Mouse (Mus musculus) intestine, postnatal 0 days (tissue): ENCODE results near the gene Adgre1. TPM values are rescaled to one million over a fixed set of nuclear protein-coding genes. Genes with fewer than 3 reads are reported as not detected.

ENCODE experiments used
- ATAC-seq: fragments of 200-750 bp; cut with Nextera tagmentation; 2 replicates; pipeline ENCODE4 v1.8.0; 2017; ENCODE audit warnings: mild to moderate bottlenecking, moderate TSS enrichment, moderate library complexity
- H3K27ac ChIP-seq: fragments of 300-500 bp; sonication (generic); 2 replicates; pipeline ENCODE4 v1.5.1; 2014; ENCODE audit warnings: mild to moderate bottlenecking, low read depth, low read length, moderate library complexity
- H3K27me3 ChIP-seq: fragments of 300-500 bp; sonication (generic); replicated peaks from 2 replicates; pipeline ENCODE4 v1.6.1; 2014; ENCODE audit warnings: low read length, mixed read lengths; ENCODE audit not compliant: control insufficient read depth, insufficient read depth
- H3K36me3 ChIP-seq: fragments of 300-500 bp; sonication (generic); 2 replicates; pipeline ENCODE4 v1.6.1; 2014; ENCODE audit warnings: mild to moderate bottlenecking, moderate library complexity; ENCODE audit not compliant: control insufficient read depth, insufficient read depth
- H3K4me1 ChIP-seq: fragments of 300-500 bp; sonication (generic); replicated peaks from 2 replicates; pipeline ENCODE4 v1.6.1; 2014; ENCODE audit warnings: antibody characterized with exemption, low read length, mixed read lengths; ENCODE audit not compliant: control insufficient read depth, insufficient read depth
- H3K4me2 ChIP-seq: fragments of 300-500 bp; sonication (generic); replicated peaks from 2 replicates; pipeline ENCODE4 v1.6.1; 2014; ENCODE audit warnings: low read depth, mild to moderate bottlenecking, moderate library complexity
- H3K4me3 ChIP-seq: fragments of 300-500 bp; sonication (generic); 2 replicates; pipeline ENCODE4 v1.5.1; 2014; ENCODE audit warnings: low read depth, low read length
- H3K9ac ChIP-seq: fragments of 300-500 bp; sonication (generic); 2 replicates; pipeline ENCODE4 v1.6.1; 2014; ENCODE audit warnings: mild to moderate bottlenecking, low read depth, low read length
- H3K9me3 ChIP-seq: fragments of 300-500 bp; sonication (generic); 2 replicates; pipeline ENCODE4 v1.6.1; 2016; ENCODE audit warnings: mixed run types; ENCODE audit not compliant: control insufficient read depth
- CTCF ChIP-seq: sonication (generic); IDR thresholded peaks from 2 replicates; pipeline ENCODE4 v1.5.1; 2016; ENCODE audit warnings: low read depth, mild to moderate bottlenecking, control low read depth, antibody characterized with exemption, moderate library complexity
- WGBS: fragments of 180-500 bp; shearing (Covaris S2); extraction: QIAGEN DNeasy Blood & Tissue Kit; methylation state at CpG from one replicate; pipeline ENCODE4 v1.1.7; 2014; 5-methylcytosine and 5-hydroxymethylcytosine counted together
- polyA plus RNA-seq: library from polyadenylated mRNA; unstranded; fragments of >200 nt; fragmentation: Nextera tagmentation; extraction: Ambion mirVana; gene quantifications from 2 replicates; pipeline ENCODE4 v1.2.1, GENCODE M21; 2015

The Adgre1 gene
- polyA plus RNA-seq, 1 experiment from 2014 or later: 2.6 TPM

DNA sequence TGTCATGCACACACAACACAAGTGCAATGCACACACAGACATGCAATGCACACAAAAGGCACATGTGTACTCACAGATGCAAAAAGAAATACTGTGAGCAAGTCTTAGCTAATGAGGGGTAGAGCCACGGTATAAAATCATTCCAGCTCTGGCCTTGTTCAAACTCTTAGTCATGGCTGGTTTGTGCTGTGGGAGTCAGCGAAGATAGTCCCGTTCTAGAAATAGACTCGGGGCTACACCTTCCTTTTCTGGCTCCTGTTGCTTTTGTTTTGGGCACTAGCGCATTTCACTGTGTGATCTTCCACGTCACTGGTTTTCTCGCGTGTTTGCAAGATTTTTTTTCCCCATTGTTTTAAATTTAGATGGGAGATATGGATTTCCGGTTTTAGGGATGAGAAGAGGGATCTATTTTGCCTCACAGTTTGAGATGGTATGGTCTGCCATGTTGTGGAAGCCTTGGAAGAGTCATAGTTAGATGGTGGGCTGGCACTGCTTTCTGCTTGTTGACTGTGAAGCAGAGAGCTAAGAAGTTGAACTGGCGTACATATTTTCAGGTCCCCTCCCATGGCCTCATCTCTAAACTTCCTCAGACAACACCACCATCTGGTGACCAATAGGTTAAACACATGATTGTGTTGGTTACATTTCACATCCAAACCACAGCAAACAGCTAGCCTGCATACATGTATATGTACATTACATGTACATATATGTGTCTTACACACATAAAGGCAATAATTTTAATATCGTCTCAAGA, 1.2 kb downstream of the Adgre1 start:
- Histone ChIP-seq H3K4me3 (no peak overlapping the region), H3K27ac (no peak overlapping the region), H3K9me3 (no peaks in the 10 kb centered on the region), H3K4me2 (no peak overlapping the region), H3K27me3 (no peaks in the 10 kb centered on the region), H3K9ac (no peak overlapping the region), H3K36me3 (no peaks in the 10 kb centered on the region), H3K4me1 (no peaks in the 10 kb centered on the region)
- 80% methylated on average over 11 of the region's 11 CpGs for WGBS
- TF ChIP-seq CTCF: no peak
- ATAC-seq: no peak

Other genes starting within 250 kb of the Adgre1 start
- gene Cd70, start 208.9 kb upstream of the Adgre1 start, polyA plus RNA-seq: not detected in 2 replicates
- 0.10 and 0.12 TPM in 2 replicates for gene Tnfsf14, start 164.5 kb upstream of the Adgre1 start, polyA plus RNA-seq
- gene C3, start 130.6 kb upstream of the Adgre1 start, polyA plus RNA-seq: 19.5 TPM in 2 replicates
- gene Gpr108, start 110.2 kb upstream of the Adgre1 start, polyA plus RNA-seq: 14.7 and 16.2 TPM in 2 replicates
- 26.3 and 31.6 TPM in 2 replicates for gene Trip10, start 109.2 kb upstream of the Adgre1 start, polyA plus RNA-seq
- 1.1 and 1.5 TPM in 2 replicates for gene Vav1, start 79.6 kb upstream of the Adgre1 start, polyA plus RNA-seq
- gene Vmn2r120, start 186.8 kb downstream of the Adgre1 start, polyA plus RNA-seq: not detected in 2 replicates